Mouse (Mus musculus): ENCODE measurements around the gene Hsd17b14. TPM values are rescaled to one million over a fixed set of nuclear protein-coding genes. Genes with fewer than 3 reads are reported as not detected.

Hsd17b14 gene
- total RNA-seq, 1 experiment from 2014 or later, result not detected

DNA sequence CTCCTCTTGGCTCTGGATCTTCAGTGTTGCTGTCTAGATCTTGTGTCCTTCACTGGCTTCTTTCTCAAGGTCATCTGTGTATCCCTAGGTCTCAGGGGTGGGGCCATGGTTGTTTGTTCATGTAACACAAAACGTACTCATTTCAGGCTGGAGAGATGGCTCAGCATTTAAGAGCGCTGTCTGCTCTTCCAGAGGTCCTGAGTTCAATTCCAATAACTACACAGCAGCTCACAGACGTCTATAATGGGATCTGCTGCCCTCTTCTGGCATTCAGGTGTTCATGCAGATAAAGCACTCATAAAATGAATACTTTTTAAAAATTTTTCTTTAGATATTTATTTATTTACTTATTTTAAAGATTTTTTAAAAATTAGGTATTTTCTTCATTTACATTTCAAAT is 36.2 kb downstream of the Hsd17b14 start:
- no peak for ATAC-seq (replicated peaks; ENCODE audit: insufficient number of reproducible peaks, low FRiP score, low TSS enrichment, poor library complexity, severe bottlenecking)

DNA sequence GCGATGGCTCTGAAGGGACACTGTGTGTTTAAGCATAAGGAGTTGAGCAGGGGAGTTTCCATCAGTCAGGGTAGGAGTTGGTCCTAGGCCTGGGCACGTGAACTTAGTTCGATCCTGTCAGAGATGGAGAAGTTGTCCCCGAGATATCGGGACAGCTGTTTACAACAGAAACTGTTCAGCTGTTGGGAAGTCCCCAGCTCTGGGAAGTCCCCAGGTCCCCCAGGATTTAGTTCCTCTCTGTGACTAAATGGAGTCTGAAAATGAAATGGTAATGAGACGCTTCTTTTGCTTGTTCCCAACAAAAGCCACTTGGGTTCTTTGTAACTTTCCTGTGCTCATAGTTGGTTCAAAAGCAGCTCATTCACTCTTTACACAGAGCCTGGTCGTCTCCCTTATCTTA is 37.2 kb downstream of the Hsd17b14 start:
- peak; percentile 30 for ATAC-seq (replicated peaks; ENCODE audit: insufficient number of reproducible peaks, low FRiP score, low TSS enrichment, poor library complexity, severe bottlenecking)

DNA sequence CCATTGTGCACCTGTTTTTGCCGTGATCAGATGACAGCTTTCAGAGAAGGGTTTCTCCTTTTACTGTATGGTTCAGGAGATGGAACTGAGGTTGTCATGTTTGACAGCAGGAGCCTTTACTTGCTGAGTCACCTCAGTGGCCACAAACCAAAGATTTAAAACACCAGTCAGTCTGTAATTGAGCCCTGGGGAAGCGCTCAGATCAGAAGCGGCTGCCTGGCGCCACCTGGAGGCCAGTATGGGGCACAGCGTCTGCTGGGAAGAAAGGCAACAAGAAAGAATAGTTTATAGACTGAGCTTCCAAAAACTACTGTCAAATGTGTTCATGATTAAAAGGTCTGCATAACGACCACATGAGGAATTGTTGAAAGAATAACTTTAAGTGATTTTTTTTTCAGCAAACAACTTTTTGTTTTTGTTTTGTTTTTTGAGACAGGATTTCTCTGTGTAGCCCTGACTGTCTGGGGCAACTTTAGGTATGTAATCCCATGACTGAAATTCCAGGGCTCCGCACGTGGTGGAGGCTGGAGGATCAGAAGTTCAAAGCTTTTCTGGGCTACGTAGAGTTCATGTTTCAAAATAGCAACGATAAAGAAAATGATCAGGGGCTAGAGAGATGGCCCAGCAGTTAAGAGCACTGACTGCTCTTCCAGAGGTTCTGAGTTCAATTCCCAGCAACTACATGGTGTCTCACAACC is 38.6 kb downstream of the Hsd17b14 start:
- peak; percentile 65 for ATAC-seq (replicated peaks; ENCODE audit: insufficient number of reproducible peaks, low FRiP score, low TSS enrichment, poor library complexity, severe bottlenecking)

DNA sequence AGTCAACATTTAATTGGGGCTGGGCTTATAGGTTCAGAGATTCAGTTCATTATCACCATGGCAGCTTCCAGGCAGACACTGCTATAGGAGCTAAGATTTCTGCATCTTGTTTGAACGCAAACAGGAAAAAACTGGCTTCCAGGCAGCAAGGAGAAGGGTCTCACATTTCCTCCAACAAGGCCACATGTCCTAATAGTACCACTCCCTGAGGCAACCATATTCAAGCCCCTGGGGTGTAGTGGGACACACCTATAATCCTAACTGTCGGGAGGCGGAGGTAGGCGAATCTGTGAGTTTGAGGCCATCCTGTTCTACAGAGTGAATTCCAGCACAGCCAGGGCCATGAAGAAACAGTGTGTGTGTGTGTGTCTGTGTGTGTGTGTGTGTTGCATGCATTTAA is 40.5 kb downstream of the Hsd17b14 start:
- ATAC-seq (replicated peaks; ENCODE audit: insufficient number of reproducible peaks, low FRiP score, low TSS enrichment, poor library complexity, severe bottlenecking), result no peak

DNA sequence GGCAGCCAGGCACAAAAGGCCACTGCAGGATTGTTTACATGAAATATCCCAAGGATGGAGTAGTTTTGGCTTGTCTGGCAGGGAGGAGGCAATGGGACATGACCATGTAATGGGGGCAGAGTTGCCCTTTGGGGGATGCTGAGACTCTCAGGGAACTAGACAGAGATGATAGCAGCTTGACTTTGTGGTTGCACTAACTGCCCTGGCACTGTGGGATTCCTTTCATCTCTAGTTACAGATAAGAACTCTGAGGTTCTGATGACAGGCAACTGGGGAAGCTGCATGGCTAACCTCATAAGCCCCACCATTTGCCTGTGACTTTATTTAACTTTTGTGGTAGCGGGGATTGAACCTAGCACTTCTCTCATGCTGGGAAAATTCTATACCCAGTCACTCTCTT is 41.4 kb downstream of the Hsd17b14 start:
- no peak for ATAC-seq (replicated peaks; ENCODE audit: insufficient number of reproducible peaks, low FRiP score, low TSS enrichment, poor library complexity, severe bottlenecking)

DNA sequence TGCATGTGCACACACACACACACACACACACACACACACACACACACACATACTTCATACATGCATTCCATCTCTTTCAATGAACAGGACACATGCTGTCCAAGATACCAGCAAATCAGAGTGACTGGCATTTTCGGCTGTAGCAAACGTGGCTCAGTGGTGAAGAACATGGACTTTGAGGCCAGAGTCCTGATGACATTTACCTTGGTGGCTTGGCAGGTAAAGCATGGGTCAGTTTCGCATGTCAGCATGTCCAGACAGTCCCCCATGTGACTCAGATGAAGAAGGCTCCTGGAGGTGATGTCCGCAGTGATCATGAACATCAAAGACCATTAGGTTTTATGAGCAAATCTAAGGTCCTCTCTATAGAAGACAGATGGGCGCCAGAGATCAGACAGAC is 42.3 kb downstream of the Hsd17b14 start:
- no peak for ATAC-seq (replicated peaks; ENCODE audit: insufficient number of reproducible peaks, low FRiP score, low TSS enrichment, poor library complexity, severe bottlenecking)

DNA sequence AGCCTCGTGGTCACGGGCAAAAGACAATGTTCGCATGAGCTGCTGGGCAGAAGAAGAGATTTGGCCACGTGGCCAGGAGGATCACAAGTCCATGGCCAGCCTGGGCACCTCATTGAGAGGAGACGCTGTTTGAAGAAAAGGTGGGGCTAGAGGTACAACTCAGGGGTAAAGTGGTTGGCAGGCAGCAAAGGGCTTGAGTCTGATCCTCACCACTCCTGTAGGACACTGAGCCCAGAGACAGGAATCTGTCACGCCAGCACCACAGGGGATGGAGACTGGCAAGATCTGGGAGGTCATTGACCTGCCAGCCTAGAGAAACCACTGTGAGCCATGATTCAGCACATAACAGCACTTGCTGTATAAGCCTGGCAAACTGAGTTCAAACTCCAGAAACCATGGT is 42.8 kb downstream of the Hsd17b14 start:
- no peak for ATAC-seq (replicated peaks; ENCODE audit: insufficient number of reproducible peaks, low FRiP score, low TSS enrichment, poor library complexity, severe bottlenecking)

DNA sequence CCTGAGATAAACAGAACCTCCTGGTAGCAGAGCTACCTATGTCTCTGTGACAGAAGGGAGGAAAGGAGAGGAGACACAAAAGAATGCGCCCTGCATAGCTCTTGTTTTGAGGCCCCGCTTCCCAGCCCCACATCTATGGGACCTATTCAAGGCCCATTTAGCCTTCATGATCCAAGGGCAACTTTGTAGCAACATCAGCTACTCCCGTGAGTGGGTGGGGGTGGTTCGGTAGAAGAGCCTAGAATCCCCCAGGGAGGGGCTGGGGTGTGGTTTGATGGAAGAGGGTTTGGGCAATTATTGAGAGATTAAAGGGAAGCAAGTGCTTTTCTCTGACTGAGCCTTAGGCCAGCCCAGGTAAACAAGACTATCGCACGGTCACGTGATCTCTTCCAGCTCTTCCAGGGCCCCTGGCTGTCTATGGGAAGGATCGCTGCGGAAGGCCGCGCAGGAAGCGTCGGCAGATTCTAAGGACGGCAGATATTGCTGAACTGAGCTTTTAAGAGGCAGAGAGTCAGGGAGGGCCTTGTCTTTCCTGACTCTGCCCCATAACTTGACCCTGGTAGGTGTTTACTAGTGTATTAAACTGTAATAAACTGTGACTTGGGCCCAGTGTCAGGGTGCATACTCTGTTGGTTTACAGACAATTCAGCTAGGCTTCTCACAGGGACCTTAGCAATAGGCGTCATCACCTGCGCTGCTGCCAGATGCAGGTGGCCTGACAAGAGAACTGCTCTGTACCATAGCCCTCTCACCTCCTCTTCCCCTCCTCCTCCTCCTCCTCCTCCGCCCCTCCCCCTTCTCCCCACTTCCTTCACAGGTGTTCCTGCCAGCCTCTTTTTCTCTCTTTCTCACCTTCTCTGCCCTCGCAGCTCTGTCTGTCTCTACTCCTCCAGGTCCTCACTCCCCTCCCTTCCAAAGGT is 44.5 kb downstream of the Hsd17b14 start:
- ATAC-seq (replicated peaks; ENCODE audit: insufficient number of reproducible peaks, low FRiP score, low TSS enrichment, poor library complexity, severe bottlenecking), result no peak

DNA sequence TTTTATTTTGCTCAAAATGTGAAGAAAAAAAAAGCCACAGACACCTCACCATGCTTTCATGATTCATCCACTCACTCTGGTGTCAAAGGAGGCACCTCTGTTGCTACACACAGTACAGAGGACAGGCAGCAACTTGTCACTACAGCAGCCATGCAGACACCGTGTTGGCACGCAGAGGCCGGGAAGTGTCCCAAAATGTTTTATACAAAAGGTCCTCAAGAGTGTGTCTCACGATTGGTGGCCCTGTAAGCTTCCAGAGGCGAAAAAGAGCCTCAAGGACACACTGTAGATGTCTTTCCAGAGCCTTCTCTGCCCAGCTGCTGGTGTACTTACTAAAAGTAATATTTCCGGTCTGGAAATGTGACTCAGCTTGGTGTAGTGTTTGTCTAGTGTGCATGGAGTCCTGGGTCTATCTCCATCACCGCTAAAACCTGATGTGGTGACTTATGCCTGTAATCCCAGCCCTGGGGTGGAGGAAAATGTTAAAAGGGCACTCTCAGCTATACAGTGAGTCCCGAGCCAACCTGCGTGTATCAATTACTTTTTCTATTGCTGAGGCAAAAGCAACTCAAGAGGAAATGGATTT is 51.1 kb downstream of the Hsd17b14 start:
- no peak for ATAC-seq (replicated peaks; ENCODE audit: insufficient number of reproducible peaks, low FRiP score, low TSS enrichment, poor library complexity, severe bottlenecking)

DNA sequence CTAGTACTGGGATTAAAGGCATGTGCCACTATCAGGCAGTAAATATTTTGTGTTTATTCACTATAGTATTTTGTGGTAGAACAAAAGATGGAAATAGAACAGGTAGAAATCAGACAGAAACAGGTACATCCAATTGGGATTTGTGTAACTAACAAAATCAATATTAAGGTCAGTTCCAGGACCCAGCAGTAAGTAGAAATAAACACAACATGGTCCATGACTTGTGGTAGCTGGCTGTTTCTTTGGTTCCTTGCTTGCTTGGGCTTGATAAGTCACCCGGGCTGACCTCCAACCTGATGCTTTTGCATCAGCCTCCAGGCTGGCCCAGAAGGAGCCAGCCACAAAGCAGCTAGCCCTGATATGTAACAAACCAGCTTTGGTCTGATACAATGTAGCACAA is 54.8 kb downstream of the Hsd17b14 start:
- no peak for ATAC-seq (replicated peaks; ENCODE audit: insufficient number of reproducible peaks, low FRiP score, low TSS enrichment, poor library complexity, severe bottlenecking)

DNA sequence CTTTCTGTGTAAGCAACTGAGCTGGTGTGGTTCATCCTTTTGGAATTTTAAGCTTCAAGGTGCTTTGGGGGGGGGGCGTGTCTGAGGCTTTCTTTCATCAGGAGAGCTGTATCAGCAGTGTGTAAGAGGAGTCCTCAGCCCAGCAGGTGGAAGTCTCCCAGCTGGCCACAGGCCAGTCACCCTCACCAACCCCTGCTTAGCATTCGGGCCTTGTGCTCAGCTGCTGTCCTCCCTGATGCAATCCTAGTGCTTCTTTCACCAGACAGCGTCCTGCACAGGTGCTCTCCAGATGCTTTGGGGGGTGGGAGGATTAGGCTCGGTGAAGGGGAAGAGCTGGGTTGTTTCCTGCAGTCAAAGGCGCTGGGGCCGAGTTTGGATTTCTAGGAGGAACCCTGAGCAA is 61.6 kb downstream of the Hsd17b14 start:
- no peak for ATAC-seq (replicated peaks; ENCODE audit: insufficient number of reproducible peaks, low FRiP score, low TSS enrichment, poor library complexity, severe bottlenecking)

DNA sequence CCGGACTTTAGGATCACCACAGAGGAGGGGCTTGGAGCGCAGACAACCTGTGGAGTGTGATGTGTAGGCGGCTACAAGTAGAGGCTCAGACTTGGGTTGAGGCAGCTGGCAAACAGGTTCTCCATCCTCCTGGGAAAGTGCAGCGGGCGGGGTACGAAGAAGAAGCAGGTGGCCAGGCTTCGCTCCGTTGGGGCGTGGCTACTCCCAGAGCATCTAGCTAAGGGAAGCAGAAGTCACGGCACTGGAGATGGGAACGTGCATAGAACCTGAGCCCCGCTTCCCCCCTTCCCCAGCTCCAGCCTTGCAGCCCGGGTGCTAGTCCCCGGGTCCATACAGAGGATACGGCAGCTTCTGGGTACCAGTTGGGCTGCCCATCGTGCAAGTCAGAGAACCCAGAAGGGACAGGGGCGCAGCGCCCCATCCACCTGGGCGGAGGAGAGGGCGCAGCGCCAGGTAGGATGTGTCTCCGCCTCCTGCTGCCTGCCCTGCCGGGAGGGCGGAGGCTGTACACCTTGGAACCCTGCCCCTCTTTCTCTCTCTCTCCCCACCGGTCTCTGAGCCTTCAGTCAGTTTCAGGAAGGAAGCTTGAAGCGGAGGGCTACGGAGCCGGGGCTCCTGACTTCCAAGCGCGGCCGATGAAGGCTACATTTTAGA is 62.5 kb downstream of the Hsd17b14 start, which contains the start of gene Fut1:
Gene Fut1, plus strand, starts transcription at position 248 of the 654 bp plus-strand sequence.
- ATAC-seq (replicated peaks; ENCODE audit: insufficient number of reproducible peaks, low FRiP score, low TSS enrichment, poor library complexity, severe bottlenecking), result no peak

Other genes with a start within 250 kb of the Hsd17b14 start
- gene Trpm4, start 221.1 kb upstream of the Hsd17b14 start, total RNA-seq (2017), result 9.7 to 15.3 TPM (median 10.4 TPM) in 3 replicates
- not detected in 3 replicates for gene Hrc, start 219.6 kb upstream of the Hsd17b14 start, total RNA-seq (2017)
- gene Ppfia3, start 187.9 kb upstream of the Hsd17b14 start, total RNA-seq (2017), result 0.19 TPM in 1 of 3 replicates, not detected in the others
- not detected in 3 replicates for gene Lin7b, start 184.3 kb upstream of the Hsd17b14 start, total RNA-seq (2017)
- gene Snrnp70, start 159.2 kb upstream of the Hsd17b14 start, total RNA-seq (2017), result 293 to 444 TPM (median 324 TPM) in 3 replicates
- not detected in 3 replicates for gene Kcna7, start 149.2 kb upstream of the Hsd17b14 start, total RNA-seq (2017)
- gene Ntf5, start 141.2 kb upstream of the Hsd17b14 start, total RNA-seq (2017), result not detected in 3 replicates
- gene Lhb, start 134.1 kb upstream of the Hsd17b14 start, total RNA-seq (2017), result not detected in 3 replicates
- gene Gys1, start 120.0 kb upstream of the Hsd17b14 start, total RNA-seq (2017), result 3.6 to 4.9 TPM (median 3.9 TPM) in 3 replicates
- 18.0 to 33.4 TPM (median 23.3 TPM) in 3 replicates for gene Ruvbl2, start 116.8 kb upstream of the Hsd17b14 start, total RNA-seq (2017)
- gene Ftl1, start 95.0 kb upstream of the Hsd17b14 start, total RNA-seq (2017), result 1,006 to 1,190 TPM (median 1,165 TPM) in 3 replicates
- gene Bax, start 88.0 kb upstream of the Hsd17b14 start, total RNA-seq (2017), result 36.4 to 55.8 TPM (median 38.5 TPM) in 3 replicates
- 3.2 TPM in 1 of 3 replicates, not detected in the others for gene Tulp2, start 73.0 kb upstream of the Hsd17b14 start, total RNA-seq (2017)
- not detected in 3 replicates for gene Gm45808, start 68.1 kb upstream of the Hsd17b14 start, total RNA-seq (2017)
- gene Dhdh, start 66.1 kb upstream of the Hsd17b14 start, total RNA-seq (2017), result 7.0 to 8.3 TPM (median 7.5 TPM) in 3 replicates
- gene Nucb1, start 44.5 kb upstream of the Hsd17b14 start, total RNA-seq (2017), result 128 to 251 TPM (median 142 TPM) in 3 replicates
- gene Ppp1r15a, start 28.6 kb upstream of the Hsd17b14 start, total RNA-seq (2017), result 204 to 390 TPM (median 221 TPM) in 3 replicates
- gene Plekha4, start 28.6 kb upstream of the Hsd17b14 start, total RNA-seq (2017), result 0.10 TPM in 1 of 3 replicates, not detected in the others
- 5.1 to 21.4 TPM (median 11.9 TPM) in 3 replicates for gene Bcat2, start 15.3 kb downstream of the Hsd17b14 start, total RNA-seq (2017)
- not detected in 3 replicates for gene Fgf21, start 60.6 kb downstream of the Hsd17b14 start, total RNA-seq (2017)
- gene Fut1, start 62.4 kb downstream of the Hsd17b14 start, total RNA-seq (2017), result not detected in 3 replicates
- not detected in 3 replicates for gene Izumo1, start 66.9 kb downstream of the Hsd17b14 start, total RNA-seq (2017)
- 0.11 to 0.48 TPM in 2 of 3 replicates, not detected in the other for gene Rasip1, start 72.6 kb downstream of the Hsd17b14 start, total RNA-seq (2017)
- 0.19 TPM in 1 of 3 replicates, not detected in the others for gene Mamstr, start 85.1 kb downstream of the Hsd17b14 start, total RNA-seq (2017)
- gene Fut2, start 111.5 kb downstream of the Hsd17b14 start, total RNA-seq (2017), result 1.4 TPM in 1 of 3 replicates, not detected in the others
- gene Ntn5, start 129.1 kb downstream of the Hsd17b14 start, total RNA-seq (2017), result not detected in 3 replicates
- gene Sec1, start 139.5 kb downstream of the Hsd17b14 start, total RNA-seq (2017), result not detected in 3 replicates
- not detected in 3 replicates for gene Car11, start 144.9 kb downstream of the Hsd17b14 start, total RNA-seq (2017)
- gene Dbp, start 150.2 kb downstream of the Hsd17b14 start, total RNA-seq (2017), result 4.3 to 13.1 TPM (median 4.5 TPM) in 3 replicates
- 966 to 1,078 TPM (median 1,028 TPM) in 3 replicates for gene Rpl18, start 160.6 kb downstream of the Hsd17b14 start, total RNA-seq (2017)
- 11.0 to 15.9 TPM (median 11.5 TPM) in 3 replicates for gene Sphk2, start 163.1 kb downstream of the Hsd17b14 start, total RNA-seq (2017)
- 0.78 to 1.4 TPM in 2 of 3 replicates, not detected in the other for gene Fam83e, start 166.3 kb downstream of the Hsd17b14 start, total RNA-seq (2017)
- gene Spaca4, start 170.9 kb downstream of the Hsd17b14 start, total RNA-seq (2017), result not detected in 3 replicates
- gene Lmtk3, start 228.8 kb downstream of the Hsd17b14 start, total RNA-seq (2017), result not detected in 3 replicates
- 1.3 to 7.5 TPM in 2 of 3 replicates, not detected in the other for gene Sult2b1, start 229.8 kb downstream of the Hsd17b14 start, total RNA-seq (2017)

Measured in monocyte, adult 5-6 weeks (primary cell).